Mouse (Mus musculus) spleen, adult 2 months (tissue): ENCODE measurements around the gene Tomm40. TPM values are rescaled to one million over a fixed set of nuclear protein-coding genes. Genes with fewer than 3 reads are reported as not detected.

Experiments
- DNase-seq, 2 experiments: peaks; one replicate each; pipeline versions ENCODE4 v3.0.0 to v3.0.0-alpha.2; 2012 to 2021; ENCODE audit warnings: low spot score in 2 of 2, low read depth in 1 of 2
- H3K27ac ChIP-seq: fragments of 200-500 bp; 2 replicates; pipeline ENCODE4 v1.5.1; 2012; ENCODE audit warnings: low read length, inconsistent platforms; ENCODE audit not compliant: insufficient read depth
- H3K27me3 ChIP-seq: fragments of 200-500 bp; 2 replicates; pipeline ENCODE4 v1.6.1; 2012; ENCODE audit warnings: mild to moderate bottlenecking, moderate library complexity, low read length, inconsistent platforms; ENCODE audit not compliant: control insufficient read depth, insufficient read depth
- H3K36me3 ChIP-seq: fragments of 200-500 bp; 2 replicates; pipeline ENCODE4 v1.6.1; 2012; ENCODE audit warnings: mild to moderate bottlenecking, low read length, inconsistent platforms; ENCODE audit not compliant: control insufficient read depth, insufficient read depth
- H3K4me1 ChIP-seq: fragments of 200-500 bp; 2 replicates; pipeline ENCODE4 v1.6.1; 2011; ENCODE audit warnings: inconsistent platforms; ENCODE audit not compliant: control insufficient read depth, insufficient read depth, insufficient read length
- H3K4me3 ChIP-seq: fragments of 200-500 bp; 2 replicates; pipeline ENCODE4 v1.5.1; 2011; ENCODE audit warnings: mild to moderate bottlenecking, inconsistent platforms; ENCODE audit not compliant: insufficient read depth, insufficient read length; ENCODE audit errors: extremely low read depth
- CTCF ChIP-seq: fragments of 200-500 bp; IDR thresholded peaks from 2 replicates; pipeline ENCODE4 v1.5.1; 2011; ENCODE audit warnings: mild to moderate bottlenecking, inconsistent platforms; ENCODE audit not compliant: insufficient read depth, insufficient read length, insufficient replicate concordance; ENCODE audit errors: extremely low read depth
- POLR2A ChIP-seq: fragments of 200-500 bp; IDR thresholded peaks from 2 replicates; pipeline ENCODE4 v1.6.1; 2011; ENCODE audit warnings: low read depth, low read length, inconsistent platforms
- WGBS: fragments of 180-500 bp; shearing (Covaris S2); methylation state at CpG from one replicate; pipeline ENCODE4 v1.1.7; 2018; 5-methylcytosine and 5-hydroxymethylcytosine counted together
- polyA plus RNA-seq: library from polyadenylated mRNA; depleted of rRNA; stranded (reverse); fragments of >200 nt; gene quantifications from 2 replicates; pipeline ENCODE4 v1.2.3, GENCODE M21; 2012

Tomm40 gene
- polyA plus RNA-seq, 1 experiment, result 51.1 TPM

DNA sequence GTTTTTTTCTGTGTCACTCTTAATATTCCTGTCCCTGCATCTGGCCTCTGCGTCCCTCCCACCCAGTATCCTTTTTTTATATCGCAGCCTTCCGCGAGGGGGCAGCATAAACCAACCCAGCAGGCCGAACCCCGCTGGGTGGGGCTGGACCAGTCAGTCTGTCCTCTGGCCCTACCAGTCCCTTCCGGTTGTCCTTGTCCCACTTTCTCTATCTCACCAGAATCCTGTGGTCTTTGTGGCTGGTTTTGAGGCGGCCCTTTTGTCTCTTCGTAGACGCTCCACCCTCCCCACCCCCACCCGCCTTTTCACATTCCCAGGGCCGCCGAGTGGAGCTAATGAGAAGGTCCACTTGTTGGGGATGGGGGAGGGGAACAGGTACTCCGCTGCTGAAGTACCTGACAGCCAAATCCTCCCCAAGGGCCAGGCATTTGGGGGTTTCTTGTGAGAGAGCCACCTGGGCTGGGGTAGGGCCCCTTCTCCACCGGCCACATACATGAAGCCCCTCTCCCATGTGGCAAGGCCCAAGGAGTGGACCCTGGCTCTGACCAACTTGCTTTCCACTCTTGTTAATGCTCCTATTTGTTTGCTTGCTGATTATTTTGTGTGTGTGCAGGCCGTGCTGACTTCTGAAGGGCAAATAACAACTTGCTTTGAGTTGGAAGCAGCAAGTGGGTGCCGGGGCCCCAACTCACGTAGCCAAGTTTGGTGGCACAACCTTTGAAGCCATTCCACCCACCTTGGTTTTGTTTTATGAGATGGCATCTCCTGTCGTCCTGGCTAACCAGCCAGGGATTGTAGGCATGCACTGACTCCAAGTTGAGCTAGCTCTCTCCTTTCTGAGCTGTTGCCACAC, 35.2 kb upstream of the Tomm40 start, which contains the start of gene Nectin2:
Nectin2 (minus strand) TSS at position 267 of the 853 bp plus-strand sequence.
- H3K36me3 ChIP-seq, result no peaks in the 10 kb centered on the region
- DNase-seq, result peak; percentile 27 to 56
- peak within 1 kb of the TSS; percentile 31; the same call in 1 of the 2 replicates for H3K27ac ChIP-seq
- H3K4me1 ChIP-seq, result no peaks in the 10 kb centered on the region; the same call in 1 of the 2 replicates
- WGBS, result 30% methylated on average over 19 of the region's 19 CpGs
- no peak for TF ChIP-seq POLR2A
- peak; percentile 62; the same call in 1 of the 2 replicates for TF ChIP-seq CTCF
- peaks cover 4% of the 10 kb centered on the region for H3K27me3 ChIP-seq
- peak within 1 kb of the TSS; percentile 43; the same call in 1 of the 2 replicates for H3K4me3 ChIP-seq

DNA sequence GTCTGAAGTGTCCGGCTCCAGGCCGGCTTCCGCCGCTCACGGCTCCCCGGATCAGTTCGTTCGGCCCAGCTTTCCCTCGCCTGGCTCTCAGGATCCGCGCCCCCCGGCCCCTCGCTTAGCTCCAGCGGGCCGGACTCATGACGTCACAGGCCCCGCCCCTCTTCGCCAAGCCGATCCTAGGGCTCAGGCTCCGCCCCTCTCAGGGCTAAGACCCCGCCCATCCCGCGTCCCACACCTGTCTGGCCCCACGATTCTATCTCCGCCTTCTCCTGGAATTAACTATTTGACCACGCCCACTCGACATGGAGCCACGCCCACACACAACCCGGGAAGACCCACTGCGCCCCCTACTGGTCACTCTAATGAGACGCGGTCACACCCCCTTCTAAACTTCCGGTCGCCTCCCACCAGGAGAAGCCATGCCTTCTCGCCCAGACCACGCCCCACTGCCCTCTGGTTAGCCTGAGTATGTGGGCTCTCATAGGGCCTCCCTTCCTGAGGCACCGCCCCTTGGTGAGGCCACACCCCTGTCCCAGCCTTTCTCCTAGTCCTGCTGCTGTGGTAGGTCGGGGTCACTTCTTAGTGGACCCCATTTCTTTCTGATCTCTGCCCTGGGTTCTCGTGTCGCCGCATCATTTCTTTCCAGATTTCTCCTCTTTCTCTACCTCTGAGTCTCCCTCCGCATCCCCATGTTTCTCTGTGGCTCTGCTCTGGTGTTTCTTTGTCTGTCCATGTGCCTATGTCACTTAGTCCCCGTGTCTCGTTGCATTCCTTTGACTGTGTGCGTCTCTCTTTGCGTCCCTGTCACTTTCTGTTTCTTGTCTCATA, 34.4 kb upstream of the Tomm40 start:
- Histone ChIP-seq H3K27me3 (peaks cover 4% of the 10 kb centered on the region), H3K4me3 (peak overlapping the region; percentile 43), H3K4me1 (no peaks in the 10 kb centered on the region; the same call in 1 of the 2 replicates), H3K36me3 (no peaks in the 10 kb centered on the region), H3K27ac (peak overlapping the region; percentile 45; the same call in 1 of the 2 replicates)
- no peak for TF ChIP-seq POLR2A
- TF ChIP-seq CTCF, result peak; percentile 29; the same call in 1 of the 2 replicates
- peak; percentile 33 to 53 for DNase-seq
- 3% methylated on average over 45 of the region's 46 CpGs for WGBS

DNA sequence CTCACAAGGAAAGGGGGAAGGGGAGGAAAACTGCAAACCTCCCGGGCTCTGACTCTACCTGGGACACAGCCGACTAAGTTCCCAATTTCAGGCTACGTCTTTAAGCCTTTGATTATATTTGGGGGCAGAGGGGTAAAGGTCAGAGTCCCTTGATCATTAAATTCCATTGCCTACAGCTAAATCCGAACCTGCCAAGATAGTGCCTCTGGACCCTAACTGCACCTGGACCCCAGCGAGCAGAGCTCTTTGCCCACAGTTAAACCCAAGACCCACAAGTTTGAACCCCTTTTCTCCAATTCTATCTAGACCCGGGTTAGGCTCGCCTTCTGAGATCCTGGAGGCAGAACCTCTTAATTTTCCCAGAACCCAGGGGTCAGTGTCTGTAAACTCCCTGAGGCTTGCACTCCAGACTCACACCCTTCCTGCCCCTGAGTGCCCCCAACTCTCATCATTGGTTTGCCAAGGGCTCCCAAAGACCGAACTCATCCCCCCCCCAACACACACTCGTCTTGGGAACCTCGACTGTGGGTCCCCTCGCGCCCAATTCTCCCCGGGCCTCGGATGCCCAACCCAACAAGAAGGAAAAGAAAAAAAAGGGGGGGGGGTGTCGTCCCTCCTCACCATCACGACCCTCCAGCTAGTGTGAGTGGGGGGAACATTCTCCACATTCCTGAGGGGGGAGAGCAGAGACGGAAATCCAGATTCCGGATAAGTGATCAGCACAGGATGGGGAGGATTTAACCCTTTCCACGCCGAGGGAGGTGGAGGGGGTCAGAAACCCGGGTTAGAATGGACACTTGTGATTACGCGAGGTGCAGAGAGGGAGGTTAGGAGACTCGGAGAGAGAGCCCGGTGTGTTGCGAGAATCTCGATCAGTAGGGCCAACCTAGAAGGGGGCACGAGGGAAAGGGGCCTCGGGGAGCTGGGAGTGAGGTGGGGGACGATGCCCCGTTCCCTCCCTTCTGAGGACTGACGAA, 33.3 kb upstream of the Tomm40 start:
- Histone ChIP-seq H3K36me3 (no peaks in the 10 kb centered on the region), H3K4me1 (no peaks in the 10 kb centered on the region; the same call in 1 of the 2 replicates), H3K27ac (peak overlapping the region; percentile 45), H3K27me3 (peaks cover 4% of the 10 kb centered on the region), H3K4me3 (peak overlapping the region; percentile 43; the same call in 1 of the 2 replicates)
- DNase-seq, result no peak
- 8% methylated on average over 32 of the region's 32 CpGs for WGBS
- TF ChIP-seq POLR2A (no peak), CTCF (no peak)

DNA sequence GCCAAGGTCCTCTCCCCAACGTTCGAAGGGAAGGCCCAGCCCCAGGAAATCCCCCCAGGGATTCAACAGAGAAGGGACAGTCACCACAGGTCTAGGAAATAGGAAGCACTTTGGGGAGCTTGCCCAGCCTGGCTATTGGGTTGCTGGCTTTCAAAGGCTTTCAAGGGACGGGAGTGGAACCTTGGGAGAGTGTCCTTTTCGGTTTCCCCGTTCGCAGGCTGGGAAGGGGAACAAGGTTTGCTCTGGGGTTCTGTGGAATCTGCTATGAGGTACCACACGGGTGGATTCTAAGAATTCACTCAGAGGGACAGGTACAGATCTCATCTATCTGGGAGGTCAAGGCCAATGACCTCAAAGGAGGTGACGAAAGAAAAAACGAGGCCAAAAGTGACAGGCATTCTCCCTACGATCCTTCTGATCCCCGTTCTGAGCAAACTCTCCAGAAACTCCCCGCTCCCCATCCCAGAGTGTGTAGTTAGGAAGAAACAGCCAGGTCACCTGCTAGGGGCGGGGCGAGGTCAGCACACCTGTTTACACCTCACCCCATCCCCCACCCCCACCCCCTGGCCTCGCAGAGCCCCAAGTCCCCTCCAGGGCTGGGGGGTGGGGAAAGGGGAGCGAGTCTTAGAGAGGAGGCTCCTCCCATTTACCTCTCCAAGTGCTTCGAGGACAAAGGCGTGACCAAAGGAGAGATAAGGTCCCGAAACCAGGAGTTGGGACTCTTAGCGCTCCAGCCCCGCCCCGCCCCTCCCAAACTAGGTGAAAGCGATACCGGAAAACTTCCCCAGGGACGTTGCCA, 32.4 kb upstream of the Tomm40 start:
- TF ChIP-seq POLR2A (no peak), CTCF (no peak)
- WGBS, result 49% methylated on average over 25 of the region's 25 CpGs
- H3K27me3 ChIP-seq, result peaks cover 4% of the 10 kb centered on the region
- H3K4me3 ChIP-seq, result 0 out of 2 replicates have a peak overlapping the region, but pooled peaks have one; percentile 43
- H3K4me1 ChIP-seq, result no peaks in the 10 kb centered on the region; the same call in 1 of the 2 replicates
- no peaks in the 10 kb centered on the region for H3K36me3 ChIP-seq
- no peak for DNase-seq
- H3K27ac ChIP-seq, result 0 out of 2 replicates have a peak overlapping the region, but pooled peaks have one; percentile 45

DNA sequence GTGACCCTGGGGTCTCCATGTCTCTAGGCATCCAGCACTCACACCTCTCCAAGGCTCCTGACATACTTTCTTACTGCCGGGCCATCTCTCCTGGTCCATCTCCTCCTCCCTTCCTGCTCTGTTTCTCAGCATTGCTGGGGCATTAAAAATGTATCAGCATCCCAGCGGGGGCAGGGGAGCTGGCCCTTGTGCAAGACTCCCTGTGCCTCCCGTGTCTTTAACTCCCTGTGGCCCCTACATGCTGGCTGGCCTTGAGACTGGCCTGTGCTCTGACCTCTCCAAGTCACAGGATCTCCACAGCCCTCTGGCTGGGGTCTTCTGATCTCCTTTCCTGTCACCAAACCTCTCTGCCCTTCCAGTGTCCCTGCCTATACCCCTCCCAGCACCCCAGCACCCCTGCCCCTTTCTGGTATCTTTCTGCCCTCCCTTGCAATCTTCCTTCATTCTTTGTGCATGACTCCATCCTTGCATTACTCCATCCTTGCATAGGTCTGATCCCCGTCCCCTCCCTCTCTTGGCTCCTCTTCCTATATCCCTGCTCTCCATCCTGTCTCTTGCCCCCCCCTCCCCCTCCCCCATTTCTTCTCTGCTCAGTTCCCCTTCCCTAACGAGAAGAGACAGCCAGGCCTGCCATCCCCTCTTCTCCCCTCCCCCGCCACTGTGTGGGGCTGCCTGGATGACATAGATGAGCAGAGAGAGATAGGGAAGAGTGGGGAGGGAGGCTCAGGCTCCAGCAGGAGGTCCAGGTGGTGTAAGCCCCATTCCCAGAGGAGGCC, 31.4 kb upstream of the Tomm40 start:
- H3K27ac ChIP-seq, result peak overlapping the region; percentile 52; the same call in 1 of the 2 replicates
- H3K4me1 ChIP-seq, result no peaks in the 10 kb centered on the region; the same call in 1 of the 2 replicates
- TF ChIP-seq CTCF, result no peak
- TF ChIP-seq POLR2A, result no peak
- 68% methylated on average over 6 of the region's 6 CpGs for WGBS
- H3K36me3 ChIP-seq, result no peaks in the 10 kb centered on the region
- H3K27me3 ChIP-seq, result peaks cover 4% of the 10 kb centered on the region
- H3K4me3 ChIP-seq, result no peak overlapping the region
- no peak for DNase-seq
